Mouse (Mus musculus): ENCODE measurements at regions not wholly inside any gene's neighbourhood (a gene's known extent, or its start where the extent isn't known, plus 50 kb on each side); places are given as distances from the start of the nearest gene placed in this dataset.
A peak's percentile ranks its signal among the peaks of the same experiment; 100 is the strongest.

DNA sequence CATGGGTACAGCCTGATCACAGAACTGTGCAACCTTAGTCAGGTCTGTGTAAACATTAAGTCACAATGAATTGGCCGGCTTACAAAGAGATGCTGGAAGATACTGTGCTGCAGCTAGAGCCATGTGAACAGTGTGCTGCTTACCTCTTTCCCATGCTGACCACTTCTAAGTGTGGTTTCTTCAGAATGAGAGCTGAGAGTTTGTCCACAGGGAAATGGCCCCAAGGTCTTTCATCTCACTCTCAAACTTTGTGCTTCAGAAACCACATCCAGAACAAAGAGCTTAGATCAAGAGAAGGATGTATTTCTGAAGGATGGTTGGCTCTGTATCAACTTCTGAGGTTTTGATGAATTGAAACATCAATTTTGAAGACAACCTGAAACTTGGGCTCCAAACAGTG is 165.7 kb downstream of the Lrrc3b start:
- TF ChIP-seq CTCF (IDR thresholded peaks at IDR 0.05) = no peak
- H3K4me3 ChIP-seq = no peak overlapping the region
- intact Hi-C loops (cut with DNase I) = loop anchor here (10.0 kb wide), 1 partner anchor 58 kb away; no protein-coding TSS in a partner anchor
- H3K27ac ChIP-seq = no peak overlapping the region
- no peak for DNase-seq (ENCODE audit: extremely low spot score in 1 of 2, low spot score in 2 of 2)

- no peak overlapping the region for H3K27ac ChIP-seq
- no peak for DNase-seq (ENCODE audit: extremely low spot score in 1 of 2, low spot score in 2 of 2)
- intact Hi-C loops (cut with DNase I) = loop anchor here (10.0 kb wide), 1 partner anchor 58 kb away; no protein-coding TSS in a partner anchor
- no peak for TF ChIP-seq CTCF (IDR thresholded peaks at IDR 0.05)
- H3K4me3 ChIP-seq = no peak overlapping the region
Observed at GRCm38 (mm10) chr14:15272364-15272763, 166.4 kb downstream of the Lrrc3b start.

- no peak for DNase-seq (ENCODE audit: extremely low spot score in 1 of 2, low spot score in 2 of 2)
- intact Hi-C loops (cut with DNase I) = no loop called here
- TF ChIP-seq CTCF (IDR thresholded peaks at IDR 0.05) = peak; percentile 32
- no peak overlapping the region for H3K4me3 ChIP-seq
- H3K27ac ChIP-seq = no peak overlapping the region
Observed at GRCm38 (mm10) chr14:15266287-15266686, 172.5 kb downstream of the Lrrc3b start.

- no peak overlapping the region for H3K4me3 ChIP-seq
- no peak for TF ChIP-seq CTCF (IDR thresholded peaks at IDR 0.05)
- H3K27ac ChIP-seq = no peak overlapping the region
- intact Hi-C loops (cut with DNase I) = no loop called here
- no peak for DNase-seq (ENCODE audit: extremely low spot score in 1 of 2, low spot score in 2 of 2)
Observed at GRCm38 (mm10) chr14:15262996-15263395, 175.8 kb downstream of the Lrrc3b start.

GRCm38 (mm10) chr14:15255729-15256128 is 183.1 kb downstream of the Lrrc3b start:
- intact Hi-C loops (cut with DNase I) = no loop called here
- no peak; the same call in 1 of the 2 replicates for TF ChIP-seq CTCF (IDR thresholded peaks at IDR 0.05)
- Histone ChIP-seq H3K4me3 (no peak overlapping the region), H3K27ac (no peak overlapping the region)
- DNase-seq (ENCODE audit: extremely low spot score in 1 of 2, low spot score in 2 of 2) = no peak

GRCm38 (mm10) chr14:15205626-15206025 is 233.2 kb downstream of the Lrrc3b start:
- intact Hi-C loops (cut with DNase I) = loop anchor here (2.0 to 10.0 kb wide), 2 partner anchors 21 to 99 kb away; no protein-coding TSS in a partner anchor
- DNase-seq (ENCODE audit: extremely low spot score in 1 of 2, low spot score in 2 of 2) = no peak
- TF ChIP-seq CTCF (IDR thresholded peaks at IDR 0.05) = no peak

DNA sequence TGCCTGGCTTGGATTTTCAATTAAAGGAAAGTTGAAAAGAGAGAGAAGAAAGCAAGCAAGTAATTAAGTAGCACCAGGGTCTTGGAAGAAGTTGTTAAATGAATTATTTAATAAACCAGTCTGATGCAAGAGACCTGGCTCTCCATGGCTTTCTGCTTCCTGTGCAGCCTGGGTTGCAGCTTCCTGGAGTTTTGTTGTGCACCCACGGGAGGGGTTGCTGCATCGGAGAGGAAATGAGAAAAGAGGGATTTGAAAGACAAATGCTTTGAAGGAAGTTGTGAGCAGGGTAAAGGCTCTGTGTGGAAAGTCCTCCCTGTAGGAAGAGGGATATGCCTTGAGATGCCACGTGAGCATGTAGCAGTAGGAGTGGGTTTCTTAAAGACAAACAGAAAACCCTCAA is 234.5 kb downstream of the Lrrc3b start:
- DNase-seq (ENCODE audit: extremely low spot score in 1 of 2, low spot score in 2 of 2) = no peak
- intact Hi-C loops (cut with DNase I) = loop anchor here (10.0 kb wide), 1 partner anchor 101 kb away; no protein-coding TSS in a partner anchor
- TF ChIP-seq CTCF (IDR thresholded peaks at IDR 0.05) = no peak
- no peak overlapping the region for H3K27ac ChIP-seq
- no peak overlapping the region for H3K4me3 ChIP-seq

More at GRCm38 (mm10) chr14:15205626-15206025, 233.2 kb downstream of the Lrrc3b start:
- Histone ChIP-seq H3K27ac (no peak overlapping the region), H3K4me3 (no peak overlapping the region)

Data from left cerebral cortex, adult 2 months (tissue).